Mouse (Mus musculus) ES-Bruce4 (cell line): Measurements from ENCODE around the gene Klhdc4. TPM values are rescaled to one million over a fixed set of nuclear protein-coding genes. Genes with fewer than 3 reads are reported as not detected.

Experiments used
- H3K27ac ChIP-seq: 2 replicates; pipeline ENCODE4 v1.5.1; 2012; ENCODE audit warnings: low read length, inconsistent platforms; ENCODE audit not compliant: insufficient read depth
- H3K27me3 ChIP-seq: 2 replicates; pipeline ENCODE4 v1.6.1; 2012; ENCODE audit warnings: mild to moderate bottlenecking, low read length, inconsistent platforms; ENCODE audit not compliant: control insufficient read depth, poor library complexity, insufficient read depth, severe bottlenecking
- H3K36me3 ChIP-seq: 2 replicates; pipeline ENCODE4 v1.6.1; 2012; ENCODE audit warnings: inconsistent platforms, mild to moderate bottlenecking, low read length, moderate library complexity; ENCODE audit not compliant: control insufficient read depth, poor library complexity, insufficient read depth, severe bottlenecking
- H3K4me1 ChIP-seq: one replicate; pipeline ENCODE4 v1.8.1; 2011; ENCODE audit warnings: low read length; ENCODE audit not compliant: control insufficient read depth, insufficient read depth
- H3K4me3 ChIP-seq: 2 replicates; pipeline ENCODE4 v1.5.1; 2011; ENCODE audit warnings: low read depth, mild to moderate bottlenecking, low read length
- H3K9ac ChIP-seq: 2 replicates; pipeline ENCODE4 v1.6.1; 2012; ENCODE audit warnings: low read depth, mild to moderate bottlenecking, inconsistent platforms; ENCODE audit not compliant: poor library complexity, severe bottlenecking
- H3K9me3 ChIP-seq: replicated peaks from 2 replicates; pipeline ENCODE4 v1.6.1; 2012; ENCODE audit warnings: mild to moderate bottlenecking, low read length, inconsistent platforms; ENCODE audit not compliant: control insufficient read depth, poor library complexity, insufficient read depth, severe bottlenecking
- CTCF ChIP-seq: IDR thresholded peaks from one replicate; pipeline ENCODE4 v1.8.1; 2011; ENCODE audit warnings: low read depth, low read length
- EP300 ChIP-seq: IDR thresholded peaks from 2 replicates; pipeline ENCODE4 v1.6.1; 2011; ENCODE audit warnings: low read depth, low read length; ENCODE audit not compliant: insufficient read depth
- POLR2A ChIP-seq: IDR thresholded peaks from one replicate; pipeline ENCODE4 v1.8.1; 2011; ENCODE audit warnings: low read length; ENCODE audit not compliant: insufficient read depth
- polyA plus RNA-seq: library from polyadenylated mRNA; stranded (reverse); fragments of >200 nt; gene quantifications from 2 replicates; pipeline ENCODE4 v1.2.4, GENCODE M21; 2011; ENCODE audit warnings: low read depth; ENCODE audit not compliant: missing spikeins, insufficient read depth, insufficient read length

Klhdc4 gene
- polyA plus RNA-seq, 1 experiment: 34.6 TPM

GRCm38 (mm10) chr8:121861276-121861675 is 31.9 kb upstream of the Klhdc4 start:
- Histone ChIP-seq H3K4me1 (no peaks in the 10 kb centered on the region), H3K27me3 (no peaks in the 10 kb centered on the region), H3K27ac (no peak overlapping the region), H3K36me3 (no peaks in the 10 kb centered on the region), H3K9ac (no peak overlapping the region), H3K4me3 (no peak overlapping the region), H3K9me3 (no peaks in the 10 kb centered on the region)
- no peak for TF ChIP-seq CTCF
- no peak for TF ChIP-seq POLR2A
- TF ChIP-seq EP300: no peak

DNA sequence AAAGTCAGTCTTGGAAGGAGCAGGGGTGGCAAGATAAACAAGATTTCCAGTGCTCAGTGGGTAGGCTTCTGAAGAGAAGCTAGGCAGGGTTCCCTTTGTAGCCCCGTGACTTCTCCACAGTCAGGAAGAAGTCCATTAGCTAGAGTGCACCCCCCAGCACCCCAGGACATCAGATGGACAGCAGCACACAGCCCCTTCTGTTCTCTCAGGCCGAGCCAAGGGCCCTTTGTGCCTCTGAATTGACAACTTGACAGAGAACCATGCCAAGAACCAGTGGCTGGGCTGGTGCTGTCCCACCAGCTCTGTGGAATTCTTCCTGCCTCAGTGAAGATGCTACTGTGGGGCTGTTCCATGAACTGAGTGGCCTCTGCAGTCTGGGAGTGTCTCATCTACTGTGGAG is 28.4 kb upstream of the Klhdc4 start:
- no peaks in the 10 kb centered on the region for H3K9me3 ChIP-seq
- H3K4me1 ChIP-seq: no peaks in the 10 kb centered on the region
- H3K9ac ChIP-seq: no peak overlapping the region
- TF ChIP-seq CTCF (no peak), POLR2A (no peak), EP300 (no peak)
- H3K27me3 ChIP-seq: no peaks in the 10 kb centered on the region
- no peak overlapping the region for H3K27ac ChIP-seq
- H3K36me3 ChIP-seq: no peaks in the 10 kb centered on the region
- H3K4me3 ChIP-seq: no peak overlapping the region

GRCm38 (mm10) chr8:121857331-121857730 is 28.0 kb upstream of the Klhdc4 start:
- Histone ChIP-seq H3K27me3 (no peaks in the 10 kb centered on the region), H3K4me1 (no peaks in the 10 kb centered on the region), H3K9me3 (no peaks in the 10 kb centered on the region), H3K27ac (no peak overlapping the region), H3K9ac (no peak overlapping the region), H3K36me3 (no peaks in the 10 kb centered on the region), H3K4me3 (no peak overlapping the region)
- TF ChIP-seq CTCF: no peak
- TF ChIP-seq POLR2A: no peak
- TF ChIP-seq EP300: no peak

DNA sequence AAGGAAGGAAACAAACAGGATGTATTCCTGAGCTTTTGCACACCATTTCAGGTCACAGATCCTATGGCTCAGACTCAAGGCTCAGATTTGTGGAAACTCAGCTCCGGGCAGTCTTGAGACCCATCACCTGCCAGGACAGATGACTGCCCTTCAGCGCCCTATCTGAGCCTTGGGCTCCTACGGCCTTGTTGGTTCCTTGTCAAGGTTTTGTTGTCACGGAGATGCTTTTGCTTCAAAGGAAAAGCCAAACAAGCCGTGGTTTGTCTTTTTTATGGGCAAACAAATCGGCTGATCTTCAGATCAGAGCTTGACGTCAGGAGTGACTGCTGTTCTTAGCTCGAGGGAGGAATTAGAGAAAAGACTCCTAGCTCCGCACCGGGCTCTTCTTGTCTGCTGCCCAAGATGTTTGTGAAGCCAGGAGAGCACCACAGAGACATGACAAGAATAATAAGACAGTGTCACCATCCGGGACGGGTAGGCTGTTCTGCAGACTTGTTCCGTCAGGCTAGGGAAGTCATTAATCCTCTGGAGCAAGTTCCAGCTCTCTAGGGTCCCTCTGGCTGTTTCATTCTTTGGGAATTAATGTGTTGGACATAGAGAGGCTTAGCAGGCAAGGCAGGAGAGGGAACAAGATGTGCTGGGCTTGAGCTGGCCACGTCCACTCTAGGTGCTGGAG is 26.8 kb upstream of the Klhdc4 start:
- no peaks in the 10 kb centered on the region for H3K9me3 ChIP-seq
- TF ChIP-seq EP300 (no peak), CTCF (no peak), POLR2A (no peak)
- H3K36me3 ChIP-seq: no peaks in the 10 kb centered on the region

DNA sequence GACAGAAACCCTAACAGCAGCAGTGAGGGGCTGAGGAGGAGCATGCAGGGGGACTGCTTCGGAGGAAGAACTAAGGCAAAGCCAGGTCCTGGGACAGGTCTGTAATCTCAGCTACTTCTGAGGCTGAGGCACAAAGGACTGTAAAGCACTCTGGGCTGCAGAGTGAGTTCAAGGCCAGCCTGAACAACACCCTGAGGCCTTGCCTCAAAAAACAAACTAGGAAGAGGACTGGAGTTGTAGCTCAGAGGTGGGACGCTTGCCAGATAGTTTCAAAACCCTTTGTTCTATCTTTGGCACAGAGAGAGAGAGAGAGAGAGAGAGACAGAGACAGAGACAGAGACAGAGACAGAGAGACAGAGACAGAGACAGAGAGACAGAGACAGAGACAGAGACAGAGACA is 24.2 kb upstream of the Klhdc4 start:
- Histone ChIP-seq H3K27ac (peak overlapping the region; percentile 3; the same call in 1 of the 2 replicates), H3K4me3 (no peak overlapping the region), H3K9me3 (no peaks in the 10 kb centered on the region), H3K36me3 (no peaks in the 10 kb centered on the region), H3K9ac (no peak overlapping the region; the same call in 1 of the 2 replicates), H3K4me1 (peaks cover 2% of the 10 kb centered on the region), H3K27me3 (no peaks in the 10 kb centered on the region)
- no peak for TF ChIP-seq CTCF
- no peak for TF ChIP-seq POLR2A
- TF ChIP-seq EP300: no peak

More for the DNA sequence above, 26.8 kb upstream of the Klhdc4 start:
- Histone ChIP-seq H3K27ac (no peak overlapping the region), H3K4me3 (no peak overlapping the region), H3K27me3 (no peaks in the 10 kb centered on the region), H3K9ac (no peak overlapping the region), H3K4me1 (peaks cover 2% of the 10 kb centered on the region)

- Histone ChIP-seq H3K4me1 (peaks cover 2% of the 10 kb centered on the region), H3K9ac (peak overlapping the region; percentile 88), H3K36me3 (no peaks in the 10 kb centered on the region), H3K4me3 (no peak overlapping the region), H3K27ac (peak overlapping the region; percentile 71), H3K27me3 (no peaks in the 10 kb centered on the region), H3K9me3 (no peaks in the 10 kb centered on the region)
- TF ChIP-seq EP300 (no peak), CTCF (no peak), POLR2A (no peak)
Measured at GRCm38 (mm10) chr8:121852464-121852863, 23.1 kb upstream of the Klhdc4 start.
